Mouse (Mus musculus): ENCODE data around the gene Mylip. TPM values are rescaled to one million over a fixed set of nuclear protein-coding genes. Genes with fewer than 3 reads are reported as not detected.

The Mylip gene
- polyA plus RNA-seq, 1 experiment from 2014 or later: 6.4 TPM

GRCm38 (mm10) chr13:45414031-45414430, 24.5 kb downstream of the Mylip start:
- no peak overlapping the region for H3K4me3 ChIP-seq (ENCODE audit: control insufficient read depth in 1 of 2, insufficient read depth in 1 of 2, low read depth in 1 of 2, low read length in 2 of 2)
- no peak overlapping the region for H3K4me2 ChIP-seq (ENCODE audit: low read length)
- H3K4me1 ChIP-seq (ENCODE audit: control insufficient read depth in 2 of 2, insufficient read depth in 2 of 2, low read length in 2 of 2): peaks cover 5 to 6% of the 10 kb centered on the region in 2 experiments; a peak in 2 of 4 replicates
- no peak overlapping the region for H3K27ac ChIP-seq (replicated peaks in 1 of 2; ENCODE audit: control insufficient read depth in 1 of 2, insufficient read depth in 1 of 2, low read depth in 2 of 2, low read length in 2 of 2)
- no peak for ATAC-seq (ENCODE audit: insufficient number of reproducible peaks, insufficient read depth, low FRiP score, low read depth)
- H3K36me3 ChIP-seq (ENCODE audit: control insufficient read depth, insufficient read depth, low read length): peaks cover 40% of the 10 kb centered on the region
- H3K9me3 ChIP-seq (ENCODE audit: control insufficient read depth, low read length): no peaks in the 10 kb centered on the region
- no peaks in the 10 kb centered on the region for H3K27me3 ChIP-seq (ENCODE audit: control insufficient read depth, insufficient read depth, low read length)
- no peak overlapping the region for H3K9ac ChIP-seq (ENCODE audit: low read length)
- 78% methylated on average over 9 of the region's 9 CpGs for WGBS

- Histone ChIP-seq H3K9me3 (ENCODE audit: control insufficient read depth, low read length) (no peaks in the 10 kb centered on the region), H3K27me3 (ENCODE audit: control insufficient read depth, insufficient read depth, low read length) (no peaks in the 10 kb centered on the region), H3K27ac (replicated peaks in 1 of 2; ENCODE audit: control insufficient read depth in 1 of 2, insufficient read depth in 1 of 2, low read depth in 2 of 2, low read length in 2 of 2) (no peak overlapping the region), H3K36me3 (ENCODE audit: control insufficient read depth, insufficient read depth, low read length) (peaks cover 16% of the 10 kb centered on the region), H3K9ac (ENCODE audit: low read length) (no peak overlapping the region), H3K4me3 (ENCODE audit: control insufficient read depth in 1 of 2, insufficient read depth in 1 of 2, low read depth in 1 of 2, low read length in 2 of 2) (no peak overlapping the region), H3K4me2 (ENCODE audit: low read length) (no peak overlapping the region), H3K4me1 (ENCODE audit: control insufficient read depth in 2 of 2, insufficient read depth in 2 of 2, low read length in 2 of 2) (peaks cover 5 to 6% of the 10 kb centered on the region in 2 experiments; a peak in 2 of 4 replicates)
- WGBS: 66% methylated on average over 14 of the region's 14 CpGs
- no peak for ATAC-seq (ENCODE audit: insufficient number of reproducible peaks, insufficient read depth, low FRiP score, low read depth)
Measured at GRCm38 (mm10) chr13:45416621-45417057, 27.1 kb downstream of the Mylip start.

- H3K27ac ChIP-seq (replicated peaks in 1 of 2; ENCODE audit: control insufficient read depth in 1 of 2, insufficient read depth in 1 of 2, low read depth in 2 of 2, low read length in 2 of 2): no peak overlapping the region
- no peaks in the 10 kb centered on the region for H3K9me3 ChIP-seq (ENCODE audit: control insufficient read depth, low read length)
- WGBS: 76% methylated on average over 12 of the region's 12 CpGs
- no peak overlapping the region for H3K9ac ChIP-seq (ENCODE audit: low read length)
- no peak overlapping the region for H3K4me2 ChIP-seq (ENCODE audit: low read length)
- H3K27me3 ChIP-seq (ENCODE audit: control insufficient read depth, insufficient read depth, low read length): no peaks in the 10 kb centered on the region
- H3K4me1 ChIP-seq (ENCODE audit: control insufficient read depth in 2 of 2, insufficient read depth in 2 of 2, low read length in 2 of 2): peaks cover 3 to 5% of the 10 kb centered on the region in 2 experiments; a peak in 2 of 4 replicates
- no peak for ATAC-seq (ENCODE audit: insufficient number of reproducible peaks, insufficient read depth, low FRiP score, low read depth)
- H3K36me3 ChIP-seq (ENCODE audit: control insufficient read depth, insufficient read depth, low read length): no peaks in the 10 kb centered on the region
- H3K4me3 ChIP-seq (ENCODE audit: control insufficient read depth in 1 of 2, insufficient read depth in 1 of 2, low read depth in 1 of 2, low read length in 2 of 2): no peak overlapping the region
Measured at GRCm38 (mm10) chr13:45418986-45419385, 29.4 kb downstream of the Mylip start.

GRCm38 (mm10) chr13:45422251-45422650, 32.7 kb downstream of the Mylip start:
- WGBS: 94% methylated on average over 13 of the region's 13 CpGs
- Histone ChIP-seq H3K9ac (ENCODE audit: low read length) (no peak overlapping the region), H3K27me3 (ENCODE audit: control insufficient read depth, insufficient read depth, low read length) (no peaks in the 10 kb centered on the region), H3K36me3 (ENCODE audit: control insufficient read depth, insufficient read depth, low read length) (no peaks in the 10 kb centered on the region), H3K4me1 (ENCODE audit: control insufficient read depth in 2 of 2, insufficient read depth in 2 of 2, low read length in 2 of 2) (no peaks in the 10 kb centered on the region; a peak in 1 of 4 replicates), H3K27ac (replicated peaks in 1 of 2; ENCODE audit: control insufficient read depth in 1 of 2, insufficient read depth in 1 of 2, low read depth in 2 of 2, low read length in 2 of 2) (no peak overlapping the region), H3K4me3 (ENCODE audit: control insufficient read depth in 1 of 2, insufficient read depth in 1 of 2, low read depth in 1 of 2, low read length in 2 of 2) (no peak overlapping the region), H3K4me2 (ENCODE audit: low read length) (no peak overlapping the region), H3K9me3 (ENCODE audit: control insufficient read depth, low read length) (no peaks in the 10 kb centered on the region)
- no peak for ATAC-seq (ENCODE audit: insufficient number of reproducible peaks, insufficient read depth, low FRiP score, low read depth)

GRCm38 (mm10) chr13:45422709-45423108, 33.2 kb downstream of the Mylip start:
- Histone ChIP-seq H3K27ac (replicated peaks in 1 of 2; ENCODE audit: control insufficient read depth in 1 of 2, insufficient read depth in 1 of 2, low read depth in 2 of 2, low read length in 2 of 2) (no peak overlapping the region), H3K4me3 (ENCODE audit: control insufficient read depth in 1 of 2, insufficient read depth in 1 of 2, low read depth in 1 of 2, low read length in 2 of 2) (no peak overlapping the region), H3K9ac (ENCODE audit: low read length) (no peak overlapping the region), H3K4me2 (ENCODE audit: low read length) (no peak overlapping the region), H3K4me1 (ENCODE audit: control insufficient read depth in 2 of 2, insufficient read depth in 2 of 2, low read length in 2 of 2) (no peaks in the 10 kb centered on the region; a peak in 1 of 4 replicates), H3K36me3 (ENCODE audit: control insufficient read depth, insufficient read depth, low read length) (no peaks in the 10 kb centered on the region), H3K9me3 (ENCODE audit: control insufficient read depth, low read length) (no peaks in the 10 kb centered on the region), H3K27me3 (ENCODE audit: control insufficient read depth, insufficient read depth, low read length) (no peaks in the 10 kb centered on the region)
- WGBS: 87% methylated on average over 5 of the region's 5 CpGs
- ATAC-seq (ENCODE audit: insufficient number of reproducible peaks, insufficient read depth, low FRiP score, low read depth): no peak

GRCm38 (mm10) chr13:45423905-45424304, 34.4 kb downstream of the Mylip start:
- Histone ChIP-seq H3K4me1 (ENCODE audit: control insufficient read depth in 2 of 2, insufficient read depth in 2 of 2, low read length in 2 of 2) (peaks cover 2 to 6% of the 10 kb centered on the region in 2 experiments; a peak in 3 of 4 replicates), H3K9ac (ENCODE audit: low read length) (no peak overlapping the region), H3K27me3 (ENCODE audit: control insufficient read depth, insufficient read depth, low read length) (no peaks in the 10 kb centered on the region), H3K36me3 (ENCODE audit: control insufficient read depth, insufficient read depth, low read length) (no peaks in the 10 kb centered on the region), H3K4me3 (ENCODE audit: control insufficient read depth in 1 of 2, insufficient read depth in 1 of 2, low read depth in 1 of 2, low read length in 2 of 2) (no peak overlapping the region), H3K27ac (replicated peaks in 1 of 2; ENCODE audit: control insufficient read depth in 1 of 2, insufficient read depth in 1 of 2, low read depth in 2 of 2, low read length in 2 of 2) (no peak overlapping the region), H3K9me3 (ENCODE audit: control insufficient read depth, low read length) (no peaks in the 10 kb centered on the region), H3K4me2 (ENCODE audit: low read length) (no peak overlapping the region)
- WGBS: 76% methylated on average over 5 of the region's 5 CpGs
- ATAC-seq (ENCODE audit: insufficient number of reproducible peaks, insufficient read depth, low FRiP score, low read depth): no peak

GRCm38 (mm10) chr13:45429239-45429638, 39.7 kb downstream of the Mylip start:
- H3K4me1 ChIP-seq (ENCODE audit: control insufficient read depth in 2 of 2, insufficient read depth in 2 of 2, low read length in 2 of 2): peaks cover 10 to 13% of the 10 kb centered on the region in 2 experiments
- H3K4me2 ChIP-seq (ENCODE audit: low read length): 0 out of 2 replicates have a peak overlapping the region, but pooled peaks have one; percentile 0
- peak overlapping the region; percentile 0; the same call in 1 of the 2 replicates for H3K9ac ChIP-seq (ENCODE audit: low read length)
- 25% methylated on average over 11 of the region's 11 CpGs for WGBS
- H3K9me3 ChIP-seq (ENCODE audit: control insufficient read depth, low read length): no peaks in the 10 kb centered on the region
- H3K27me3 ChIP-seq (ENCODE audit: control insufficient read depth, insufficient read depth, low read length): no peaks in the 10 kb centered on the region
- H3K36me3 ChIP-seq (ENCODE audit: control insufficient read depth, insufficient read depth, low read length): no peaks in the 10 kb centered on the region
- no peak for ATAC-seq (ENCODE audit: insufficient number of reproducible peaks, insufficient read depth, low FRiP score, low read depth)
- peak overlapping the region; percentile 31; a peak in 2 of 4 replicates for H3K27ac ChIP-seq (replicated peaks in 1 of 2; ENCODE audit: control insufficient read depth in 1 of 2, insufficient read depth in 1 of 2, low read depth in 2 of 2, low read length in 2 of 2)
- H3K4me3 ChIP-seq (ENCODE audit: control insufficient read depth in 1 of 2, insufficient read depth in 1 of 2, low read depth in 1 of 2, low read length in 2 of 2): no peak overlapping the region

- ATAC-seq (ENCODE audit: insufficient number of reproducible peaks, insufficient read depth, low FRiP score, low read depth): no peak
- WGBS: 85% methylated on average over 9 of the region's 9 CpGs
- Histone ChIP-seq H3K9me3 (ENCODE audit: control insufficient read depth, low read length) (no peaks in the 10 kb centered on the region), H3K4me1 (ENCODE audit: control insufficient read depth in 2 of 2, insufficient read depth in 2 of 2, low read length in 2 of 2) (peaks cover 2 to 8% of the 10 kb centered on the region in 2 experiments; a peak in 2 of 4 replicates), H3K4me3 (ENCODE audit: control insufficient read depth in 1 of 2, insufficient read depth in 1 of 2, low read depth in 1 of 2, low read length in 2 of 2) (no peak overlapping the region), H3K9ac (ENCODE audit: low read length) (no peak overlapping the region), H3K4me2 (ENCODE audit: low read length) (no peak overlapping the region), H3K36me3 (ENCODE audit: control insufficient read depth, insufficient read depth, low read length) (no peaks in the 10 kb centered on the region), H3K27ac (replicated peaks in 1 of 2; ENCODE audit: control insufficient read depth in 1 of 2, insufficient read depth in 1 of 2, low read depth in 2 of 2, low read length in 2 of 2) (no peak overlapping the region), H3K27me3 (ENCODE audit: control insufficient read depth, insufficient read depth, low read length) (no peaks in the 10 kb centered on the region)
Measured at GRCm38 (mm10) chr13:45437134-45437533, 47.6 kb downstream of the Mylip start.
